Mouse (Mus musculus) liver, embryonic 14.5 days (tissue): ENCODE data around the gene Hoxb4.

Experiments
- CTCF ChIP-seq: IDR thresholded peaks from 2 replicates; pipeline ENCODE4 v1.5.1; 2016; ENCODE audit warnings: antibody characterized with exemption, low read depth, control low read depth
- EP300 ChIP-seq: IDR thresholded peaks from 2 replicates; pipeline ENCODE4 v1.6.1; 2016; ENCODE audit warnings: antibody characterized with exemption, low read depth

- TF ChIP-seq CTCF (no peak), EP300 (no peak)
These were observed 21.1 kb downstream of the Hoxb4 start for GRCm38 (mm10) chr11:96338957-96339855.
